Mouse (Mus musculus) brain, adult 2 months (tissue): ENCODE data around the gene Muc4.

Experiments used
- DNase-seq: peaks from one replicate; pipeline ENCODE4 v3.0.0; 2011; ENCODE audit warnings: low read depth, low spot score

Gene Muc4

DNA sequence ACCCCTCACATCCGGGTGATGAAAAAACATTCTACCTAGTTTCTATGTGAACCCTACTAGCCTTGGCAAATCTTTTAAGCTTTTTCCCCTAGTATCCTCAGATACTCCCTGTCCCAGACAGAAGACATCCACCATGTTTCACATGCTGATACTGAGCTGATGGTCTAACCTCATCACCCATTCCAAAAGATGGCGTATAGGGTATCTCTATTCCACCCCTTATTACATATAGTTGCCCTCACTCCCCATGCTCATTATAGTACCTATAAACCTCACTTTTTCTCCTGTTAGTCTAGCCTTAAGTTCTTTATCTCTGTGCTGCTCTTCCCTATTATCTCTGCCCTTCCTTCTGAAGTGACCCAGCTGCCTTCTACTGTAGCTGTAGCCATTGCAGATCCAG, at the start of gene Muc4:
Muc4 (plus strand) TSS at position 301 of the 400 bp plus-strand sequence.
- no peak for DNase-seq

DNA sequence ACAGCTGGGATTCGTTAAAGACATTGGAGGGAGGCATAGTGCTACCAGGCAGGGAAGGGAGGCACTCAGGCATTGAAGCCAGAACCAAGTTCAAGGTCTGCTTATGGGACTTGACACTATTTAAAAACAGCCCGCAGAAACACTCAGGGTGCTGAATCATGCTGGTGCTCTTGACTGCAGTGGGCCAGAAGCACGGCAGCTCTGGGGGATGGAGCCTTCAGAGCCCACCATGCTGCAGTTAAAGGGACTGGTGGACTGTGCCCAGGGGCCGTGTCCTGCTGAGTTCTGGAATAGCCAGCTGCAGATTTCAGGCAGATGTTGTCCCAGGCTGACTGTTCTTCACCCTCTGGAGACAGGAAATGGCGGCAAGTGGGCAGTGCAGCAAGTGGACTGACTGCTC, 49.7 kb upstream of the Muc4 start:
- no peak for DNase-seq

- DNase-seq, result no peak
Measured at GRCm38 (mm10) chr16:32687221-32687620, 48.5 kb upstream of the Muc4 start.

- DNase-seq, result peak; percentile 85
Measured at GRCm38 (mm10) chr16:32688770-32689169, 46.9 kb upstream of the Muc4 start.

DNA sequence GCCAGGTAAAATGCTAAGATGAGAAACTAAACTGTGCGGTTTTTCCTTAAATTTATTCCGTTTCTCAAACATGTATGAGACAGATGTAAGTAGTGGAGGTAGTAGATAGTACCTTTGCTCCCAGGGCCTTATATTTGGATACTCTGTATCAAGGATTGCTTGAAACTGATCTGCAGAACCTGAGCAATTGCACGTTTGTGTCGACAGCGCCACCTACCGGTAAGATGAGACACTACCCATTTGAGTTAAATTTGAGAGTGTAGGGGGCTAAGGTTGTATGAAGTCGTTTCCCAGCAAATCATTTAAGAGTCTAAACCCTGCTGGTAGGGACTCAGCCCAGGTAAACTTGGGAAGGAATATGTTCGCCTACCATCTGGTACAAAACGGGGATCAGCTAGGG, 46.2 kb upstream of the Muc4 start:
- peak; percentile 84 for DNase-seq

- no peak for DNase-seq
Measured at GRCm38 (mm10) chr16:32696841-32697464, 38.7 kb upstream of the Muc4 start.

- DNase-seq, result no peak
Measured at GRCm38 (mm10) chr16:32697665-32698446, 37.8 kb upstream of the Muc4 start.

- no peak for DNase-seq
Measured at GRCm38 (mm10) chr16:32698550-32698949, 37.1 kb upstream of the Muc4 start.

DNA sequence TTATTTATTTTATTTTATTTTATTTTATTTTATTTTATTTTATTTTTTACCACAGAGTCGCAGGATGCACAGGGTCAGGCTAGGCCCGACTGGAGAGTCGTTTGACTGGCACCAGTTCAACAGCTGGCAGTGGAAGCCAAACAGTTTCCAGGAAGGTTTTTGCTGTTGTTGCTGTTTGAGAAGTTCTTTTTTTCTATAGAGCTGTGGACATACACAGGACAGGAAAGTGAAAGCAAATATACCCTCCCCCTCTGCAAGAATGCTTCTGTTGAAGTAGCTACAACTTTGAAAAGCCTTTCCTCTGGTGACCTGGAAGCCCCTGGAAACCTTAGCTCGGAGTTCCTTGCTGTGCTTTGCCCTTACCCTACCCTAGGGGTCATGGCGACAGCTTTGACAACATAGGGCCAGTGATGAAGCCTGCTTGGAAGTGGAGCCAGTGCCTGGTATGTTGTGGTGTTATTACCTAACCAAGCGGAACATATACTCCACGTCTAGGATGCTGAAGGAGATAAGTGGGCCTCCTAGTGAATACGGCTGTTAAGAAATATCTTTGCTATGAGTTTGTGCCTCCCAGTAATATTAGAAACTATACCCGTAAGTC, 32.3 kb upstream of the Muc4 start:
- DNase-seq, result no peak

DNA sequence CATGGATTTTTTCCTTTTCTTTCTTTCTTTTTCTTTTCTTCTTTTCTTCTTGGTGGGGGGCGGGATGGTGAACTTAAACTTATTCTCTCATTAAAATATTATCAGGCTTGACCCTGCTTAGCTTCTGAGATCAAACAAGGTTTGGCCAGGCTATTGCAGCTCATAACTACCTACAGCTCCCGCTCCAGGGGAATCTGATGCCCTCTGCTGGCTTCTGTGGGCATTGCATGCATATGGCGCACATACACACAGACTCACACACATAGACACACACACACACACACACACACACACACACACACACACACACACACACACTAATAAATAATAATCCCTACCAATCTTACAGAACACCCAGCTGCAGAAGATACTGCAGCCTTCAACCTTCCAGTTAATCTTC, 30.1 kb upstream of the Muc4 start:
- no peak for DNase-seq

- DNase-seq, result no peak
Measured at GRCm38 (mm10) chr16:32707111-32707823, 28.4 kb upstream of the Muc4 start.

GRCm38 (mm10) chr16:32707824-32708456, 27.7 kb upstream of the Muc4 start:
- DNase-seq, result no peak

DNA sequence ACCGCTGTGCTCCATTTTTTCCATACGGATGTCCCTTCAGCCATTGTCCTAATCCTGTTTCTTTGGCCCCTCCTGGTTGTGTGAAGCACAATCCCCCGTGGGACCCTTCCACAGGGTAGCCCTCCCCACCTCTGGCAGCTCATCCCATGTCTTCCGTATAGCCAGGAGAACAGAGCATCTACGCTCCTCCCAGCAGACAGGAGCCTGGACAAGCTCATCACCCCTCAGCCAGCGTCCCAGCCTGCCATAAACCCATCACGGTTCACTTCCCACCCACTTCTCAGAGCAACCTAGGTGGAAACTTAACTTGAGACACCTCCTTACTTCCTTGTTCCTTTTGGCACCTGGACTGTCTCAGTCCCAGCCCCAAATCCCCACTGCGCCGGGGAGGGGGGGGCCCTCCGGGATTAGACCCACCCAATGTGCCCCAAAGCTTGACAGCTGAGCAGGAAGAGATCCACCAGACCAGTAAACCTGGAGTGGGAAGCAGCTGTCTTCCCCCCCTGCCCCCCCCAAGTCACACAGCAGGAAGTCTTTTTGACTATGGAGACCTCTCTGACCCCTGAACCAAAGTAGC, 27.1 kb upstream of the Muc4 start:
- DNase-seq, result no peak

DNA sequence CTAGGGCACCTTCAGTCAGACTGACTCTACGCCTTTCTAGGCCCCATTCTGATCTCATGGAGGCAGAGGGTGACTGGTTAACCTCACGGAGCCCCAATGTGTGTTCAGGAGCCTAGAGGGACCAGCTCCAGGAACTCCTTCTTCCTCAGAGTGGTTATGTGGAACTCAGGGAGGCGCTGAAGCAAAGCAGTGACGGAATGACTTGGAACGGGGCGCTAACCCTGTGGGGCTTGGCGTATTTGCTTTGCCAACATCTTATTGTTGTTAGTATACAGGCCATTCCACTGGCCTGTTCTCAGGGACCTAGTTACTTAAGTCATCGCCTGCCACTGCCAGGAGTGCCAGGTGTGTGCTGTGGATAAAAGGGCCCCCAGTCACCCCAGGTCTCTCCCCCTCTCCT, 26.6 kb upstream of the Muc4 start:
- DNase-seq, result no peak

- peak; percentile 71 for DNase-seq
Measured at GRCm38 (mm10) chr16:32710426-32711070, 25.1 kb upstream of the Muc4 start.

GRCm38 (mm10) chr16:32712202-32712601, 23.5 kb upstream of the Muc4 start:
- DNase-seq, result no peak

GRCm38 (mm10) chr16:32713556-32713955, 22.1 kb upstream of the Muc4 start:
- DNase-seq, result no peak

GRCm38 (mm10) chr16:32715364-32715763, 20.3 kb upstream of the Muc4 start:
- DNase-seq, result peak; percentile 16

GRCm38 (mm10) chr16:32723163-32723562, 12.5 kb upstream of the Muc4 start:
- DNase-seq, result no peak

DNA sequence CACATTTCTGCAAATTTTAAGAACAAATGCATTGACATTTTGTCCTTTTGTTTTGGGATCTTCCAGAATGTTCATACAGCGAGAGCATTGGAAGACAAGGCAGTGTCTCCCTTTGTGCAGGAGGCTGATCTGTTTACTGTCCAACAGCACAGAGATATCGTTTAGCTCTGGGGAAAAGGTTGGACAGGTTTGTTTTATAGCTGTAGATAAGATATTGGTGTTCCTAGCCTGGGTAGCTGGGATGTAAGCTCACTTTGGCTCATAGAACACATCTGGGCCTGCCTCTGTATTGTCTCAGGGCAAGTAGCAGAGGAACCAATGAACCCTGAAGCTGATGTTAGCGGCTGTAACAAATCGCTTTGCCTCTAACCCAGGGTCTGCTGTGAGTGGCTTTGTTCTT, 11.9 kb upstream of the Muc4 start:
- DNase-seq, result no peak

GRCm38 (mm10) chr16:32724259-32724658, 11.4 kb upstream of the Muc4 start:
- no peak for DNase-seq
